Comparison of ENCODE assay signal across 30 mouse cellular contexts in the genomic region with DNA sequence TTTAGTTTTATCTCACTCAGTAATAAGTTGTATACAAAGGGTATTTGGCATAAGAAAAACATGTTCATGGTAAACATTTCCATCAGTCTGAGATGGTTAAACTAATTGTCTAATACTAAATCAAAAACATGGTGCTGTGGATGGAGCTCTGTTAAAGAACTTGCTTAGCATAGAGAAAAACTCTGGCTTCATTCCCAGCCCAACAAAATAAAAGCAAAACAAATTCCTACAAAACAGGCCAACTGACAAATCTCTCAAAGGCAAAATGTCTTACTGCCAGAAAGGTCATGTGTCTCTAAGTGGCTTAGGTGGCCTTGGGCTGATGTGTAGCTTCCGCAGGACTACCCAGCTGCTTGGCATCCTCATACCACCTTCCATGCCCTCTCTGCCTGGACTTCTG.
DNase-seq lines count a peak whose midpoint lies in the region; ATAC-seq and TF ChIP-seq lines count a peak whose summit lies in the region.
"Had no signal": no experiment of that assay in that cellular context is flagged by ENCODE, and none has a peak within 500 bp of the region (broad histone marks: within the 10 kb centered on the region; RNA-seq: fewer than 3 reads in every experiment).

No protein-coding gene starts in this region.

- H3K9me3 ChIP-seq in liver, postnatal 0 days (ENCODE audit: low read length): no peaks in the 10 kb centered on the region
- H3K9me3 ChIP-seq: embryonic facial prominence, embryonic 13.5 days; forebrain, embryonic 13.5 days; hindbrain, embryonic 10.5 days; limb, embryonic 13.5 days; liver, embryonic 12.5 days; midbrain, embryonic 12.5 days; neural tube, embryonic 12.5 days had no signal

- H3K4me3 ChIP-seq in liver, adult 2 months (ENCODE audit: insufficient read depth, low read depth, low read length): no peak overlapping the region
- no peak overlapping the region for H3K4me3 ChIP-seq in liver, postnatal 0 days (ENCODE audit: low read depth, low read length)
- H3K4me3 ChIP-seq: embryonic facial prominence, embryonic 13.5 days; erythroblast, embryonic 14.5 days; forebrain, embryonic 13.5 days; hindbrain, embryonic 10.5 days; limb, embryonic 13.5 days; liver, embryonic 12.5 days; midbrain, embryonic 12.5 days; myocyte; neural tube, embryonic 12.5 days had no signal

- no peaks in the 10 kb centered on the region for H3K4me1 ChIP-seq in liver, adult 2 months (ENCODE audit: control insufficient read depth, insufficient read depth, low read length)
- no peaks in the 10 kb centered on the region for H3K4me1 ChIP-seq in liver, postnatal 0 days (ENCODE audit: insufficient read depth)
- H3K4me1 ChIP-seq: embryonic facial prominence, embryonic 13.5 days; forebrain, embryonic 13.5 days; hindbrain, embryonic 10.5 days; limb, embryonic 13.5 days; liver, embryonic 12.5 days; midbrain, embryonic 12.5 days; neural tube, embryonic 12.5 days had no signal

- DNase-seq in adrenal gland, adult 2 months: peak; percentile 53
- no peak for DNase-seq in adrenal gland, postnatal 4 days (ENCODE audit: low spot score in 2 of 2)
- peak; percentile 7 for DNase-seq in liver, adult 2 months (ENCODE audit: extremely low read depth, low read depth, low spot score)
- DNase-seq in liver, postnatal 0 days: no peak
- peak; percentile 85 for DNase-seq in adipocyte (ENCODE audit: low spot score)
- DNase-seq in adrenal gland, postnatal 36 days: peak; percentile 24 to 28
- DNase-seq in kidney, postnatal 10 days: no peak
- DNase-seq: cerebellum, postnatal 36 days; embryo, embryonic 11 days; gastrocnemius, postnatal 14 days; heart, postnatal 14 days; kidney, adult 9 months; kidney, postnatal 25 days; lung, adult 18-20 months; thymus, adult 2 months; thymus, postnatal 4 days had no signal

- WGBS in liver, adult 2 months: 83% methylated on average over 1 of the region's 1 CpGs
- 95% methylated on average over 1 of the region's 1 CpGs for WGBS in liver, postnatal 0 days (ENCODE audit: insufficient replicate concordance)

- H3K36me3 ChIP-seq in liver, adult 2 months (ENCODE audit: control insufficient read depth, insufficient read depth, low read length): no peaks in the 10 kb centered on the region
- H3K36me3 ChIP-seq in liver, postnatal 0 days (replicated peaks; ENCODE audit: insufficient read depth, low read length): no peaks in the 10 kb centered on the region
- H3K36me3 ChIP-seq: embryonic facial prominence, embryonic 13.5 days; G1E; hindbrain, embryonic 10.5 days; limb, embryonic 13.5 days; liver, embryonic 12.5 days; midbrain, embryonic 12.5 days; neural tube, embryonic 12.5 days had no signal

- no peak overlapping the region for H3K27ac ChIP-seq in liver, adult 2 months (replicated peaks; ENCODE audit: insufficient read depth, low read depth, low read length)
- no peak overlapping the region for H3K27ac ChIP-seq in liver, postnatal 0 days (ENCODE audit: low read depth)
- H3K27ac ChIP-seq: embryonic facial prominence, embryonic 13.5 days; forebrain, embryonic 13.5 days; hindbrain, embryonic 10.5 days; hindbrain, postnatal 0 days; limb, embryonic 13.5 days; liver, embryonic 12.5 days; midbrain, embryonic 12.5 days; neural tube, embryonic 12.5 days had no signal

- H3K79me2 ChIP-seq in liver, adult 2 months (ENCODE audit: control insufficient read depth, insufficient read depth, low read length): no peaks in the 10 kb centered on the region

- H3K27me3 ChIP-seq in liver, adult 2 months (ENCODE audit: control insufficient read depth, insufficient read depth, low read length): no peaks in the 10 kb centered on the region
- H3K27me3 ChIP-seq in liver, postnatal 0 days (ENCODE audit: insufficient read depth, low read length): no peaks in the 10 kb centered on the region
- H3K27me3 ChIP-seq: embryonic facial prominence, embryonic 13.5 days; forebrain, embryonic 13.5 days; limb, embryonic 13.5 days; liver, embryonic 12.5 days; midbrain, embryonic 12.5 days; neural tube, embryonic 12.5 days; Patski had no signal

- no peak for TF ChIP-seq EP300 in liver, postnatal 0 days (IDR thresholded peaks at IDR 0.05; ENCODE audit: low read depth)

- ATAC-seq in liver, postnatal 0 days: no peak
- no peak for ATAC-seq in inflammation-experienced regulatory T-cells, adult 6 months
- ATAC-seq: forebrain, embryonic 13.5 days; hindbrain, postnatal 0 days; intestine, embryonic 16.5 days; liver, embryonic 12.5 days; Patski had no signal

- no peak overlapping the region for H3K9ac ChIP-seq in liver, adult 2 months (ENCODE audit: low read depth, low read length)
- no peak overlapping the region for H3K9ac ChIP-seq in liver, postnatal 0 days (replicated peaks)
- H3K9ac ChIP-seq: embryonic facial prominence, embryonic 13.5 days; forebrain, embryonic 13.5 days; limb, embryonic 13.5 days; liver, embryonic 12.5 days; midbrain, embryonic 12.5 days; neural tube, embryonic 12.5 days had no signal

- no peak for TF ChIP-seq POLR2A in liver, adult 2 months (IDR thresholded peaks at IDR 0.05; ENCODE audit: extremely low read depth, insufficient read depth, low read length)

- H3K4me2 ChIP-seq in liver, postnatal 0 days (ENCODE audit: low read depth, low read length): no peak overlapping the region
- H3K4me2 ChIP-seq: embryonic facial prominence, embryonic 13.5 days; forebrain, embryonic 13.5 days; limb, embryonic 13.5 days; liver, embryonic 12.5 days; midbrain, embryonic 12.5 days; neural tube, embryonic 12.5 days had no signal

- no peak for TF ChIP-seq CTCF in liver, adult 2 months (IDR thresholded peaks at IDR 0.05; ENCODE audit: low read depth, low read length)
- no peak for TF ChIP-seq CTCF in liver, postnatal 0 days (IDR thresholded peaks at IDR 0.05; ENCODE audit: low read depth)

Comparison
In these comparisons a context has a peak if more than half of its experiments do, and no peak if none do; other contexts are left out.
1. DNase-seq: peak in adrenal gland, adult 2 months (single experiment), liver, adult 2 months (single experiment), adipocyte (single experiment) and adrenal gland, postnatal 36 days (2 of 2); none in adrenal gland, postnatal 4 days (0 of 2), liver, postnatal 0 days (single experiment) and kidney, postnatal 10 days (single experiment).